Mouse (Mus musculus) heart, postnatal 0 days (tissue): ENCODE results near the gene Ntng1.

Source experiments
- CTCF ChIP-seq: IDR thresholded peaks from 2 replicates; pipeline ENCODE4 v1.5.1; 2016; ENCODE audit warnings: antibody characterized with exemption, control low read depth, low read depth
- EP300 ChIP-seq: IDR thresholded peaks from 2 replicates; pipeline ENCODE4 v1.6.1; 2016; ENCODE audit warnings: antibody characterized with exemption, low read depth

DNA sequence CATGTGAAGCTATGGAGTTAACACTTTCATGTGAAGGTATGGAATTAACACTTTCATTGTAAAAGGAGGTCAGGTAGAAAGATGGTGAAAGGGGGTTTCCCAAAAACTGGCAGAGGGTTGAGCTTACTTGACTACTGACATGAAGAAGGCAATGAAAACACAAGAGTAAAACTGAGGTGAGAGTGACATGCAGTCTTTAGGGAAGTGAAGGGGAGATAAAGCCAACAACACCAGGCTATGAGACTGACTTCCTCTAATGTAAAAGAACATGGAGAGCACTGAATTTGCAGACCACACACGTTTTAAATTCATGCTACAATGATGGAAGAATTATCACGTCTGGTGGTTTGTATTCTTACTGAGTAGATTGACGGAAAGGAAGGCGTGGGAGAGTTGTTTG lies 168.7 kb downstream of the Ntng1 start:
- no peak for TF ChIP-seq EP300
- no peak for TF ChIP-seq CTCF
